Mouse (Mus musculus) brain, embryonic 14.5 days (tissue): Measurements from ENCODE around the gene Prkag2.

Source experiments
- CTCF ChIP-seq: fragments of 200-500 bp; IDR thresholded peaks from 2 replicates; pipeline ENCODE4 v1.5.1; 2012; ENCODE audit warnings: inconsistent platforms, mild to moderate bottlenecking, moderate library complexity, borderline replicate concordance; ENCODE audit not compliant: insufficient read depth, insufficient read length; ENCODE audit errors: extremely low read depth
- POLR2A ChIP-seq: fragments of 200-500 bp; IDR thresholded peaks from 2 replicates; pipeline ENCODE4 v1.6.1; 2012; ENCODE audit warnings: mild to moderate bottlenecking, inconsistent platforms, borderline replicate concordance; ENCODE audit not compliant: poor library complexity, insufficient read depth, insufficient read length, severe bottlenecking; ENCODE audit errors: extremely low read depth

GRCm38 (mm10) chr5:25041307-25041706, 59.1 kb downstream of the Prkag2 start:
- no peak for TF ChIP-seq POLR2A
- TF ChIP-seq CTCF: peak; percentile 9; the same call in 1 of the 2 replicates
